Mouse (Mus musculus): ENCODE results near the gene Pkhd1. TPM values are rescaled to one million over a fixed set of nuclear protein-coding genes. Genes with fewer than 3 reads are reported as not detected.

Gene Pkhd1
- polyA plus RNA-seq, 2 experiments: 0.15 TPM

GRCm38 (mm10) chr1:20310925-20311324 is 306.9 kb downstream of the Pkhd1 start:
- H3K9me3 ChIP-seq (ENCODE audit: control insufficient read depth, low read length): no peaks in the 10 kb centered on the region
- H3K4me1 ChIP-seq (replicated peaks; ENCODE audit: control insufficient read depth in 2 of 2, insufficient read depth in 2 of 2, low read length in 1 of 2): no peaks in the 10 kb centered on the region
- H3K4me3 ChIP-seq (ENCODE audit: insufficient read depth in 1 of 2, low read depth in 2 of 2, low read length in 2 of 2): no peak overlapping the region
- H3K4me2 ChIP-seq (ENCODE audit: low read depth): no peak overlapping the region
- no peaks in the 10 kb centered on the region for H3K36me3 ChIP-seq (replicated peaks; ENCODE audit: control insufficient read depth, insufficient read depth, low read depth)
- no peak for DNase-seq (ENCODE audit: low read depth in 3 of 3, low spot score in 3 of 3)
- no peaks in the 10 kb centered on the region for H3K27me3 ChIP-seq (ENCODE audit: control insufficient read depth, insufficient read depth, low read length)
- H3K9ac ChIP-seq (replicated peaks): no peak overlapping the region
- WGBS (ENCODE audit: insufficient replicate concordance): 49% methylated on average over 6 of the region's 6 CpGs
- no peak for ATAC-seq (ENCODE audit: insufficient read depth)
- H3K27ac ChIP-seq: no peak overlapping the region
- TF ChIP-seq CTCF (IDR thresholded peaks at IDR 0.05; ENCODE audit: low read depth) (no peak), EP300 (IDR thresholded peaks at IDR 0.05; ENCODE audit: low read depth) (no peak)

GRCm38 (mm10) chr1:20306116-20306515 is 311.7 kb downstream of the Pkhd1 start:
- H3K9me3 ChIP-seq (ENCODE audit: control insufficient read depth, low read length): no peaks in the 10 kb centered on the region
- no peaks in the 10 kb centered on the region for H3K36me3 ChIP-seq (replicated peaks; ENCODE audit: control insufficient read depth, insufficient read depth, low read depth)
- H3K27ac ChIP-seq: no peak overlapping the region
- no peak overlapping the region for H3K4me3 ChIP-seq (ENCODE audit: insufficient read depth in 1 of 2, low read depth in 2 of 2, low read length in 2 of 2)
- TF ChIP-seq EP300 (IDR thresholded peaks at IDR 0.05; ENCODE audit: low read depth): no peak
- TF ChIP-seq CTCF (IDR thresholded peaks at IDR 0.05; ENCODE audit: low read depth): peak; percentile 7; the same call in 1 of the 2 replicates
- no peak overlapping the region for H3K9ac ChIP-seq (replicated peaks)
- no peak for DNase-seq (ENCODE audit: low read depth in 3 of 3, low spot score in 3 of 3)
- ATAC-seq (ENCODE audit: insufficient read depth): no peak
- 30% methylated on average over 3 of the region's 3 CpGs for WGBS (ENCODE audit: insufficient replicate concordance)
- H3K27me3 ChIP-seq (ENCODE audit: control insufficient read depth, insufficient read depth, low read length): no peaks in the 10 kb centered on the region
- H3K4me1 ChIP-seq (replicated peaks; ENCODE audit: control insufficient read depth in 2 of 2, insufficient read depth in 2 of 2, low read length in 1 of 2): no peaks in the 10 kb centered on the region
- H3K4me2 ChIP-seq (ENCODE audit: low read depth): no peak overlapping the region

- H3K4me3 ChIP-seq (ENCODE audit: insufficient read depth in 1 of 2, low read depth in 2 of 2, low read length in 2 of 2): no peak overlapping the region
- 61% methylated on average over 6 of the region's 6 CpGs for WGBS (ENCODE audit: insufficient replicate concordance)
- no peaks in the 10 kb centered on the region for H3K36me3 ChIP-seq (replicated peaks; ENCODE audit: control insufficient read depth, insufficient read depth, low read depth)
- no peaks in the 10 kb centered on the region for H3K4me1 ChIP-seq (replicated peaks; ENCODE audit: control insufficient read depth in 2 of 2, insufficient read depth in 2 of 2, low read length in 1 of 2)
- TF ChIP-seq EP300 (IDR thresholded peaks at IDR 0.05; ENCODE audit: low read depth) (no peak), CTCF (IDR thresholded peaks at IDR 0.05; ENCODE audit: low read depth) (no peak)
- no peaks in the 10 kb centered on the region for H3K27me3 ChIP-seq (ENCODE audit: control insufficient read depth, insufficient read depth, low read length)
- H3K9me3 ChIP-seq (ENCODE audit: control insufficient read depth, low read length): no peaks in the 10 kb centered on the region
- no peak for ATAC-seq (ENCODE audit: insufficient read depth)
- H3K4me2 ChIP-seq (ENCODE audit: low read depth): no peak overlapping the region
- no peak overlapping the region for H3K27ac ChIP-seq
- no peak for DNase-seq (ENCODE audit: low read depth in 3 of 3, low spot score in 3 of 3)
- H3K9ac ChIP-seq (replicated peaks): no peak overlapping the region
These were observed 314.8 kb downstream of the Pkhd1 start for GRCm38 (mm10) chr1:20302943-20303578.

GRCm38 (mm10) chr1:20302187-20302942 is 315.5 kb downstream of the Pkhd1 start:
- Histone ChIP-seq H3K4me3 (ENCODE audit: insufficient read depth in 1 of 2, low read depth in 2 of 2, low read length in 2 of 2) (no peak overlapping the region), H3K36me3 (replicated peaks; ENCODE audit: control insufficient read depth, insufficient read depth, low read depth) (no peaks in the 10 kb centered on the region), H3K9me3 (ENCODE audit: control insufficient read depth, low read length) (no peaks in the 10 kb centered on the region), H3K4me1 (replicated peaks; ENCODE audit: control insufficient read depth in 2 of 2, insufficient read depth in 2 of 2, low read length in 1 of 2) (no peaks in the 10 kb centered on the region), H3K27me3 (ENCODE audit: control insufficient read depth, insufficient read depth, low read length) (no peaks in the 10 kb centered on the region), H3K4me2 (ENCODE audit: low read depth) (no peak overlapping the region), H3K9ac (replicated peaks) (no peak overlapping the region), H3K27ac (no peak overlapping the region)
- DNase-seq (ENCODE audit: low read depth in 3 of 3, low spot score in 3 of 3) (no peak), ATAC-seq (ENCODE audit: insufficient read depth) (no peak)
- TF ChIP-seq EP300 (IDR thresholded peaks at IDR 0.05; ENCODE audit: low read depth): no peak
- TF ChIP-seq CTCF (IDR thresholded peaks at IDR 0.05; ENCODE audit: low read depth): no peak
- WGBS (ENCODE audit: insufficient replicate concordance): 68% methylated on average over 8 of the region's 8 CpGs

GRCm38 (mm10) chr1:20301631-20302030 is 316.2 kb downstream of the Pkhd1 start:
- DNase-seq (ENCODE audit: low read depth in 3 of 3, low spot score in 3 of 3) (no peak), ATAC-seq (ENCODE audit: insufficient read depth) (no peak)
- WGBS (ENCODE audit: insufficient replicate concordance): 55% methylated on average over 3 of the region's 3 CpGs
- no peak overlapping the region for H3K27ac ChIP-seq
- no peaks in the 10 kb centered on the region for H3K27me3 ChIP-seq (ENCODE audit: control insufficient read depth, insufficient read depth, low read length)
- TF ChIP-seq EP300 (IDR thresholded peaks at IDR 0.05; ENCODE audit: low read depth) (no peak), CTCF (IDR thresholded peaks at IDR 0.05; ENCODE audit: low read depth) (no peak)
- H3K9ac ChIP-seq (replicated peaks): no peak overlapping the region
- no peaks in the 10 kb centered on the region for H3K9me3 ChIP-seq (ENCODE audit: control insufficient read depth, low read length)
- no peaks in the 10 kb centered on the region for H3K36me3 ChIP-seq (replicated peaks; ENCODE audit: control insufficient read depth, insufficient read depth, low read depth)
- H3K4me3 ChIP-seq (ENCODE audit: insufficient read depth in 1 of 2, low read depth in 2 of 2, low read length in 2 of 2): no peak overlapping the region
- no peak overlapping the region for H3K4me2 ChIP-seq (ENCODE audit: low read depth)
- no peaks in the 10 kb centered on the region for H3K4me1 ChIP-seq (replicated peaks; ENCODE audit: control insufficient read depth in 2 of 2, insufficient read depth in 2 of 2, low read length in 1 of 2)
